Mouse (Mus musculus) myocyte (in vitro differentiated cells): Measurements from ENCODE around the gene Rrp8. TPM values are rescaled to one million over a fixed set of nuclear protein-coding genes. Genes with fewer than 3 reads are reported as not detected.

Source experiments
- H3K27me3 ChIP-seq: one replicate; pipeline ENCODE4 v1.6.1; 2011; ENCODE audit not compliant: control insufficient read depth, insufficient read depth, insufficient read length
- H3K36me3 ChIP-seq: one replicate; pipeline ENCODE4 v1.6.1; 2011; ENCODE audit not compliant: control insufficient read depth, insufficient read depth
- H3K4me2 ChIP-seq: one replicate; pipeline ENCODE4 v1.6.1; 2011; ENCODE audit warnings: low read depth, control low read depth
- H3K4me3 ChIP-seq: one replicate; pipeline ENCODE4 v1.5.1; 2011; ENCODE audit warnings: mild to moderate bottlenecking, control low read depth, moderate library complexity
- H3K79me2 ChIP-seq: one replicate; pipeline ENCODE4 v1.6.1; 2011; ENCODE audit not compliant: control insufficient read depth, insufficient read depth
- H3ac ChIP-seq: one replicate; pipeline ENCODE4 v1.6.1; 2011; ENCODE audit not compliant: control insufficient read depth, insufficient read length
- CEBPB ChIP-seq: IDR thresholded peaks from 2 replicates; pipeline ENCODE4 v1.6.1; 2011; ENCODE audit warnings: mild to moderate bottlenecking, moderate library complexity; ENCODE audit not compliant: poor library complexity, insufficient read depth, severe bottlenecking
- E2F4 ChIP-seq: IDR thresholded peaks from one replicate; pipeline ENCODE4 v1.6.1; 2011; ENCODE audit warnings: mild to moderate bottlenecking, control low read depth, moderate library complexity; ENCODE audit not compliant: insufficient read depth
- MAX ChIP-seq: IDR thresholded peaks from one replicate; pipeline ENCODE4 v1.6.1; 2011; ENCODE audit warnings: low read depth, mild to moderate bottlenecking, control low read depth
- MYOD1 ChIP-seq, 3 experiments: IDR thresholded peaks; one replicate each; pipeline ENCODE4 v1.6.1; 2011; ENCODE audit warnings: control low read depth in 2 of 3, low read depth in 2 of 3, mild to moderate bottlenecking in 2 of 3, moderate library complexity in 1 of 3; ENCODE audit not compliant: insufficient read length in 2 of 3, control insufficient read depth in 1 of 3
- MYOG ChIP-seq, 3 experiments: IDR thresholded peaks; one replicate each; pipeline ENCODE4 v1.6.1; 2011; ENCODE audit warnings: control low read depth in 2 of 3, low read depth in 2 of 3, mild to moderate bottlenecking in 2 of 3; ENCODE audit not compliant: insufficient read length in 2 of 3, control insufficient read depth in 1 of 3, insufficient read depth in 1 of 3
- POLR2A ChIP-seq: IDR thresholded peaks from one replicate; pipeline ENCODE4 v1.6.1; 2011; ENCODE audit warnings: low read depth, mild to moderate bottlenecking, control low read depth, moderate library complexity; ENCODE audit not compliant: insufficient read length
- POLR2AphosphoS2 ChIP-seq: IDR thresholded peaks from one replicate; pipeline ENCODE4 v1.6.1; 2011; ENCODE audit warnings: low read depth, control low read depth; ENCODE audit not compliant: insufficient read length
- REST ChIP-seq: IDR thresholded peaks from one replicate; pipeline ENCODE4 v1.6.1; 2011; ENCODE audit warnings: mild to moderate bottlenecking, control low read depth, moderate library complexity; ENCODE audit not compliant: insufficient read depth, insufficient read length
- SRF ChIP-seq: IDR thresholded peaks from one replicate; pipeline ENCODE4 v1.6.1; 2011; ENCODE audit warnings: low read depth; ENCODE audit not compliant: control insufficient read depth, insufficient read length
- TCF12 ChIP-seq: IDR thresholded peaks from one replicate; pipeline ENCODE4 v1.6.1; 2011; ENCODE audit warnings: mild to moderate bottlenecking, control low read depth; ENCODE audit not compliant: poor library complexity, insufficient read depth, severe bottlenecking
- TCF3 ChIP-seq: IDR thresholded peaks from one replicate; pipeline ENCODE4 v1.6.1; 2011; ENCODE audit warnings: low read depth, control low read depth; ENCODE audit not compliant: insufficient read length
- USF1 ChIP-seq: IDR thresholded peaks from one replicate; pipeline ENCODE4 v1.6.1; 2011; ENCODE audit warnings: low read depth, mild to moderate bottlenecking, control low read depth, moderate library complexity
- polyA plus RNA-seq: library from polyadenylated mRNA; unstranded; fragments of >200 nt; fragmentation: generic; extraction: Trizol; gene quantifications from one replicate; pipeline ENCODE4 v1.2.1, GENCODE M21; 2012; ENCODE audit warnings: missing spikeins

Rrp8 gene
- polyA plus RNA-seq, 1 experiment, result 15.5 TPM

DNA sequence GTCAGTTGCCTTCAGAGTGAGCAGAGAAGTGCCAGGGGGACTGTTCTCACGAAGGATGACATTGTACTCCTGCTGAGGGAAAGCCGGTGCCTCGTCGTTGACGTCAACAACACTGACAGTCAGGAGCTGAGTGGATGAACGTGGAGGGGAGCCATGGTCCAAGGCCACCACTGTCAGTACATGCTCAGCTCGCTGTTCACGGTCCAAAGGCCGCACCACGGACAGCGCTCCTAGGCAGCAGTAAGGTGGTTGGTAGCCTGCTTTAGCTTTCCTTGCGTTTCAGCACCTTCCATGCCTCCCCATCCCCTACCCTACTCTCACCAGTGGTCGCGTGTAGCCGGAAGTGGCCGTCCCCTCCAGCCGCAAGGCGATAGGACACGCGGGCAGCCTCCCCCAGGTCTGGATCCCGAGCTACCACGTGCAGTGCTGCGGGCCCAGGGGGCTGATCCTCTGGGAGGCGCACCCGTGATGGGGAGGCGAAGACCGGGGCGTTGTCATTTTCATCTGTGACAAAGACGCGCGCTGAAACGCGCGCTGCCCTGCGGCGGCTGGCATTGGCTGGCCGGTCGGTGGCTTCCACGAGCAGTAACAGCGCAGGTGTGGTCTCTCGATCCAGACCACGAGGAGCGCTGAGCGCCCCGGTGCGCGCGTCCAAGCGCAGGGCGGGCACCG lies 24.8 kb upstream of the Rrp8 start:
- no peak for TF ChIP-seq MYOD1 (IDR thresholded peaks at IDR 0.05; ENCODE audit: control insufficient read depth in 1 of 3, insufficient read length in 2 of 3, low read depth in 2 of 3)
- peak; percentile 82 for TF ChIP-seq REST
- no peak for TF ChIP-seq SRF
- no peak for TF ChIP-seq E2F4
- Histone ChIP-seq H3K36me3 (no peaks in the 10 kb centered on the region), H3K27me3 (peaks cover 21% of the 10 kb centered on the region), H3K4me3 (no peak overlapping the region), H3K79me2 (no peaks in the 10 kb centered on the region), H3K4me2 (no peak overlapping the region), H3ac (no peak overlapping the region)

DNA sequence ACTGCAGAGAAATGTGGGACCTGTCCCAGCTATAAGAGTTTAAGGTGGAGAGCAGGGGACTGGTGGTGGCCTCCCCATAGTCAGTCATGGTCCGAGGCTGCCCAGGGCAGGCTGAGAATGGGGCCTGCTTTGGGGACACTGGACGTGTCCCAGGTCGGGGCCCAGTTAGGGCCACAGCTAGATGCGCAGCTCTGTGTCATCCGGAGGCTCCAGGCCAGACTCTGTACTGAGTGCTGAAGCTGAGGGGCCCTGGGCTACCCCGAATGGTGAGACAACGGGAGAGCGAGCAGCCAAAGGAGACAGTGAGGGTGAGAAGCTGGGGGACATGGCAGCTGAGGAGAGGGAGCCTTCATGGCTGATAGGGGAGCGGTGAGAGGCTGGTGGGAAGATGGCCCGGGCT lies 16.1 kb upstream of the Rrp8 start:
- Histone ChIP-seq H3K4me3 (no peak overlapping the region), H3ac (no peak overlapping the region), H3K27me3 (peaks cover 15% of the 10 kb centered on the region), H3K36me3 (no peaks in the 10 kb centered on the region), H3K4me2 (no peak overlapping the region), H3K79me2 (no peaks in the 10 kb centered on the region)
- no peak for TF ChIP-seq TCF12
- TF ChIP-seq CEBPB, result no peak
- TF ChIP-seq REST, result no peak
- no peak for TF ChIP-seq POLR2A
- TF ChIP-seq E2F4, result no peak
- no peak for TF ChIP-seq MYOD1 (IDR thresholded peaks at IDR 0.05; ENCODE audit: control insufficient read depth in 1 of 3, insufficient read length in 2 of 3, low read depth in 2 of 3)
- no peak for TF ChIP-seq POLR2AphosphoS2
- TF ChIP-seq USF1, result no peak
- TF ChIP-seq SRF, result no peak
- TF ChIP-seq MYOG (IDR thresholded peaks at IDR 0.05; ENCODE audit: control insufficient read depth in 1 of 3, insufficient read depth in 1 of 3, insufficient read length in 2 of 3, low read depth in 2 of 3), result no peak
- TF ChIP-seq TCF3, result no peak
- no peak for TF ChIP-seq MAX

DNA sequence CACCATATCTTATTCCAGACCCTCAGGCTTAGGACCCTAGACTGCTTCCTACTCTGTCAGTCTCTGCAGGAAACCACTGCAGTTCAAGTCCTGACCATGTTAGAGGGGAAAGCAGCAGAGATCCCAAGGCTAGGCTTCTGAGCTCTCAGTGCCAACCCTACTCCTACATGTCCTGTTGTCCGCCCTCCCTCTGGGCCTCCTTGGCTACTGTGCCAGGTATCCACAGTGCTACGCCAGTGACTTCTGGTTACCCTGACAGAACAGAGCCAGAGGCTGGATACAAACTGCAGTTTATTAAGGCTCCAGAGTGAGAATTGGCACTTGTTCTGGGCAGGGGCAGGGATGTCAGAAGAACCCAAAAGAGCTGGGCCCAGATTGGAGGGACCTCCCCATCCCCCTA lies 15.5 kb upstream of the Rrp8 start:
- no peak overlapping the region for H3K4me2 ChIP-seq
- no peaks in the 10 kb centered on the region for H3K79me2 ChIP-seq
- no peak for TF ChIP-seq SRF
- H3ac ChIP-seq, result no peak overlapping the region
- peak overlapping the region; percentile 52 for H3K4me3 ChIP-seq
- H3K27me3 ChIP-seq, result peaks cover 14% of the 10 kb centered on the region
- H3K36me3 ChIP-seq, result no peaks in the 10 kb centered on the region

DNA sequence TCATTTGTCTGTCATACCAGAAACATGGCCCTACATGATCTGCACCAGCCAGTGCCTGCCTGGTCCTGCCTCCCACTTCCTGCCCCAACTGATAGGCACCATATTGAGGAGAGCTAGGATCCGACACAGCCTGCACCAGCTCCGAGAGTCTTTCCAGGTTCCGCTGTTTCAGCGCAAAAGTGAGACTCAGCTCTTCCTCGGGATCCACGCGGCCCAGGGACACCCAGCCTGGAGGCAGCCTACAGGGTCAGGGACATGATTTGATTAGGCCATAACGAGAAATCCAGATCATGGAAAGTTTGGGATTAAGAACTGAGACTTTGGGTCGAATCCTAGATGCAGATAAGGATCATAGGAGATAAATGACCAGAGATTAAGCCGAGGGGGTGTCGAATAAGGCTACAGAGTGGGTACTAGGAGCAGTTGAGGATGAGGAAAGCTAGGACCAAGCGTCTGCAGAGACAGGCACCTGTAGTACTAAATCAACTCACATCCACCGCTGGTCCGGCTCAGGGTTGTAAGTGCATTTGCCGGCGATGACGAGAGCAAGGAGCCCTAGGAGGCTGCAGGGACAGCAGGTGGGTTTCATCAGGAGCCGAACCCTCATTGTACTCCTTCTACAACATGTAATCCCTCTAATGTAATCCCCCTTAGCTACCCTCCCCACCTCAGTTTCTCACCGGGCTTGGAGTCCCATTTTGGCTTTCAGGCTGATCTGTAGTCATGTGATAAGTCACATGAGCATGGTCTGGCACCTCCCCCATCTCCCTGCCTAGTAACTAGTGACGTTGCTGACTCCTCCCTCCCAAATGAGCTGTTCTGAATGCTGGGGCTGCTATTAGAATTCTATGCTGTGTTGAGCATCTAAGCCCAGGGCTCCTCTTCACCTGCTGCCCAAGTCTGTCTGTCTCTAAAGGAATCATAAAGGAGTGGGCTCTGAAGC lies 14.6 kb upstream of the Rrp8 start, which contains the start of gene Tpp1:
Tpp1 (minus strand) TSS at position 745 of the 943 bp plus-strand sequence.
- H3K36me3 ChIP-seq, result no peaks in the 10 kb centered on the region
- peak; percentile 25 for TF ChIP-seq POLR2AphosphoS2
- TF ChIP-seq MAX, result no peak
- TF ChIP-seq SRF, result no peak
- TF ChIP-seq TCF3, result no peak
- TF ChIP-seq MYOD1 (IDR thresholded peaks at IDR 0.05; ENCODE audit: control insufficient read depth in 1 of 3, insufficient read length in 2 of 3, low read depth in 2 of 3), result no peak
- no peak for TF ChIP-seq MYOG (IDR thresholded peaks at IDR 0.05; ENCODE audit: control insufficient read depth in 1 of 3, insufficient read depth in 1 of 3, insufficient read length in 2 of 3, low read depth in 2 of 3)
- TF ChIP-seq E2F4, result no peak
- peak; percentile 21 for TF ChIP-seq POLR2A
- no peak for TF ChIP-seq CEBPB
- TF ChIP-seq REST, result no peak
- peak; percentile 100 for TF ChIP-seq USF1
- no peak for TF ChIP-seq TCF12
- H3K4me3 ChIP-seq, result peak within 1 kb of the TSS; percentile 52
- H3K4me2 ChIP-seq, result peak within 1 kb of the TSS; percentile 99
- no peaks in the 10 kb centered on the region for H3K79me2 ChIP-seq
- peaks cover 12% of the 10 kb centered on the region for H3K27me3 ChIP-seq
- peak within 1 kb of the TSS; percentile 19 for H3ac ChIP-seq

DNA sequence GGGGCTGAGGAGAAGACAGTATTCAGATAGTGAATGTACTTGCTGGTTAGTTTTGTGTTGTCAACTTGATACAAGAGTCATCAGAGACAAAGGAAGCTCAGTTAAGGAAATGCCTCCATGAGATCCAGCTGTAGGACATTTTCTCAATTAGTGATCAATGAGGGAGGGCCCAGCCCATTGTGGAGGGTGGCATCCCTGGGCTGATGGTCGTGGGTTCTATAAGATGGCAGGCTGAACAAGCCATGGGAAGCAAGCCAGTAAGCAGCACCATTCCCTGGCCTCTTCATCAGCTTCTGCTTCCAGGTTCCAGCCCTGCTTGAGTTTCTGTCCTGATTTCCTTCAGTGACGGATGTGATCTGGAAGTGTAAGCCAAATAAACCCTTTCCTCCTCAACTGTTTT lies 10.6 kb upstream of the Rrp8 start:
- H3K4me2 ChIP-seq, result no peak overlapping the region
- H3ac ChIP-seq, result no peak overlapping the region
- no peaks in the 10 kb centered on the region for H3K27me3 ChIP-seq
- no peak for TF ChIP-seq POLR2A
- no peak for TF ChIP-seq MAX
- no peak for TF ChIP-seq MYOD1 (IDR thresholded peaks at IDR 0.05; ENCODE audit: control insufficient read depth in 1 of 3, insufficient read length in 2 of 3, low read depth in 2 of 3)
- H3K4me3 ChIP-seq, result no peak overlapping the region
- peaks cover 5% of the 10 kb centered on the region for H3K36me3 ChIP-seq
- peaks cover 5% of the 10 kb centered on the region for H3K79me2 ChIP-seq
